Mouse (Mus musculus): ENCODE measurements around the gene Ncbp2. TPM values are rescaled to one million over a fixed set of nuclear protein-coding genes. Genes with fewer than 3 reads are reported as not detected.

Gene Ncbp2
- polyA plus RNA-seq, 1 experiment from 2014 or later = 165 TPM

GRCm38 (mm10) chr16:31910281-31910847 lies 37.9 kb upstream of the Ncbp2 start:
- 74% methylated on average over 10 of the region's 10 CpGs for WGBS
- Histone ChIP-seq H3K27ac (ENCODE audit: low read depth, low read length) (no peak overlapping the region), H3K9ac (ENCODE audit: low read length) (no peak overlapping the region), H3K36me3 (ENCODE audit: control insufficient read depth, insufficient read depth, low read length) (no peaks in the 10 kb centered on the region), H3K27me3 (ENCODE audit: control insufficient read depth, insufficient read depth, low read length) (peaks cover 2% of the 10 kb centered on the region; the same call in 1 of the 2 replicates), H3K9me3 (ENCODE audit: control insufficient read depth, low read length) (no peaks in the 10 kb centered on the region), H3K4me2 (no peak overlapping the region), H3K4me3 (ENCODE audit: low read depth, low read length) (no peak overlapping the region), H3K4me1 (ENCODE audit: control insufficient read depth, insufficient read depth, low read length) (no peaks in the 10 kb centered on the region)
- ATAC-seq (ENCODE audit: low FRiP score) (no peak), DNase-seq (ENCODE audit: low spot score, missing footprints) (no peak)

- Histone ChIP-seq H3K4me1 (ENCODE audit: control insufficient read depth, insufficient read depth, low read length) (0 out of 2 replicates have a peak, but pooled peaks cover 2% of the 10 kb centered on the region), H3K9ac (ENCODE audit: low read length) (no peak overlapping the region; the same call in 1 of the 2 replicates), H3K9me3 (ENCODE audit: control insufficient read depth, low read length) (no peaks in the 10 kb centered on the region), H3K27me3 (ENCODE audit: control insufficient read depth, insufficient read depth, low read length) (no peaks in the 10 kb centered on the region), H3K4me2 (no peak overlapping the region), H3K27ac (ENCODE audit: low read depth, low read length) (no peak overlapping the region), H3K4me3 (ENCODE audit: low read depth, low read length) (no peak overlapping the region), H3K36me3 (ENCODE audit: control insufficient read depth, insufficient read depth, low read length) (no peaks in the 10 kb centered on the region)
- DNase-seq (ENCODE audit: low spot score, missing footprints) (peak; percentile 81), ATAC-seq (ENCODE audit: low FRiP score) (no peak)
- 78% methylated on average over 11 of the region's 11 CpGs for WGBS
Measured at GRCm38 (mm10) chr16:31917776-31918175, 30.5 kb upstream of the Ncbp2 start.

GRCm38 (mm10) chr16:31918248-31918724 lies 30.0 kb upstream of the Ncbp2 start:
- Histone ChIP-seq H3K9ac (ENCODE audit: low read length) (0 out of 2 replicates have a peak overlapping the region, but pooled peaks have one; percentile 38), H3K27me3 (ENCODE audit: control insufficient read depth, insufficient read depth, low read length) (no peaks in the 10 kb centered on the region), H3K4me3 (ENCODE audit: low read depth, low read length) (no peak overlapping the region), H3K4me2 (peak overlapping the region; percentile 27; the same call in 1 of the 2 replicates), H3K4me1 (ENCODE audit: control insufficient read depth, insufficient read depth, low read length) (0 out of 2 replicates have a peak, but pooled peaks cover 2% of the 10 kb centered on the region), H3K36me3 (ENCODE audit: control insufficient read depth, insufficient read depth, low read length) (no peaks in the 10 kb centered on the region), H3K9me3 (ENCODE audit: control insufficient read depth, low read length) (no peaks in the 10 kb centered on the region), H3K27ac (ENCODE audit: low read depth, low read length) (no peak overlapping the region)
- WGBS = 5% methylated on average over 14 of the region's 14 CpGs
- DNase-seq (ENCODE audit: low spot score, missing footprints) = peak; percentile 99
- no peak for ATAC-seq (ENCODE audit: low FRiP score)

GRCm38 (mm10) chr16:31924368-31924767 lies 23.9 kb upstream of the Ncbp2 start:
- Histone ChIP-seq H3K9ac (ENCODE audit: low read length) (no peak overlapping the region), H3K36me3 (ENCODE audit: control insufficient read depth, insufficient read depth, low read length) (no peaks in the 10 kb centered on the region), H3K4me3 (ENCODE audit: low read depth, low read length) (no peak overlapping the region), H3K4me1 (ENCODE audit: control insufficient read depth, insufficient read depth, low read length) (no peaks in the 10 kb centered on the region), H3K4me2 (no peak overlapping the region), H3K9me3 (ENCODE audit: control insufficient read depth, low read length) (no peaks in the 10 kb centered on the region), H3K27ac (ENCODE audit: low read depth, low read length) (no peak overlapping the region), H3K27me3 (ENCODE audit: control insufficient read depth, insufficient read depth, low read length) (no peaks in the 10 kb centered on the region)
- 86% methylated on average over 6 of the region's 6 CpGs for WGBS
- DNase-seq (ENCODE audit: low spot score, missing footprints) (peak; percentile 44), ATAC-seq (ENCODE audit: low FRiP score) (no peak)

GRCm38 (mm10) chr16:31926091-31926490 lies 22.2 kb upstream of the Ncbp2 start:
- WGBS = 81% methylated on average over 6 of the region's 6 CpGs

GRCm38 (mm10) chr16:31926547-31927182 lies 21.6 kb upstream of the Ncbp2 start:
- no peaks in the 10 kb centered on the region; the same call in 1 of the 2 replicates for H3K4me1 ChIP-seq (ENCODE audit: control insufficient read depth, insufficient read depth, low read length)
- no peaks in the 10 kb centered on the region for H3K27me3 ChIP-seq (ENCODE audit: control insufficient read depth, insufficient read depth, low read length)
- no peak overlapping the region for H3K27ac ChIP-seq (ENCODE audit: low read depth, low read length)
- no peak overlapping the region for H3K4me3 ChIP-seq (ENCODE audit: low read depth, low read length)
- H3K36me3 ChIP-seq (ENCODE audit: control insufficient read depth, insufficient read depth, low read length) = no peaks in the 10 kb centered on the region
- H3K4me2 ChIP-seq = no peak overlapping the region
- DNase-seq (ENCODE audit: low spot score, missing footprints) (peak; percentile 62), ATAC-seq (ENCODE audit: low FRiP score) (no peak)
- H3K9me3 ChIP-seq (ENCODE audit: control insufficient read depth, low read length) = no peaks in the 10 kb centered on the region
- H3K9ac ChIP-seq (ENCODE audit: low read length) = no peak overlapping the region
- WGBS = 86% methylated on average over 13 of the region's 13 CpGs

More at GRCm38 (mm10) chr16:31926091-31926490, 22.2 kb upstream of the Ncbp2 start:
- H3K27me3 ChIP-seq (ENCODE audit: control insufficient read depth, insufficient read depth, low read length) = no peaks in the 10 kb centered on the region
- no peaks in the 10 kb centered on the region for H3K4me1 ChIP-seq (ENCODE audit: control insufficient read depth, insufficient read depth, low read length)
- no peak overlapping the region for H3K9ac ChIP-seq (ENCODE audit: low read length)
- no peaks in the 10 kb centered on the region for H3K9me3 ChIP-seq (ENCODE audit: control insufficient read depth, low read length)
- H3K4me3 ChIP-seq (ENCODE audit: low read depth, low read length) = no peak overlapping the region
- DNase-seq (ENCODE audit: low spot score, missing footprints) = peak; percentile 71
- no peak overlapping the region for H3K27ac ChIP-seq (ENCODE audit: low read depth, low read length)
- ATAC-seq (ENCODE audit: low FRiP score) = no peak
- H3K4me2 ChIP-seq = no peak overlapping the region
- no peaks in the 10 kb centered on the region for H3K36me3 ChIP-seq (ENCODE audit: control insufficient read depth, insufficient read depth, low read length)

- no peak for ATAC-seq (ENCODE audit: low FRiP score)
Measured at GRCm38 (mm10) chr16:31927412-31927811, 20.9 kb upstream of the Ncbp2 start.

GRCm38 (mm10) chr16:31931330-31931729 lies 17.0 kb upstream of the Ncbp2 start:
- H3K27ac ChIP-seq (ENCODE audit: low read depth, low read length) = no peak overlapping the region
- peaks cover 25% of the 10 kb centered on the region for H3K27me3 ChIP-seq (ENCODE audit: control insufficient read depth, insufficient read depth, low read length)
- WGBS = 55% methylated on average over 17 of the region's 17 CpGs

More at GRCm38 (mm10) chr16:31927412-31927811, 20.9 kb upstream of the Ncbp2 start:
- no peaks in the 10 kb centered on the region for H3K9me3 ChIP-seq (ENCODE audit: control insufficient read depth, low read length)
- H3K9ac ChIP-seq (ENCODE audit: low read length) = no peak overlapping the region
- 88% methylated on average over 5 of the region's 5 CpGs for WGBS
- no peak for DNase-seq (ENCODE audit: low spot score, missing footprints)
- H3K4me3 ChIP-seq (ENCODE audit: low read depth, low read length) = no peak overlapping the region
- no peaks in the 10 kb centered on the region for H3K27me3 ChIP-seq (ENCODE audit: control insufficient read depth, insufficient read depth, low read length)
- H3K27ac ChIP-seq (ENCODE audit: low read depth, low read length) = no peak overlapping the region
- H3K36me3 ChIP-seq (ENCODE audit: control insufficient read depth, insufficient read depth, low read length) = no peaks in the 10 kb centered on the region
- H3K4me1 ChIP-seq (ENCODE audit: control insufficient read depth, insufficient read depth, low read length) = no peaks in the 10 kb centered on the region; the same call in none of the 2 replicates
- no peak overlapping the region for H3K4me2 ChIP-seq

GRCm38 (mm10) chr16:31932255-31932654 lies 16.1 kb upstream of the Ncbp2 start:
- ATAC-seq (ENCODE audit: low FRiP score) = 0 out of 2 replicates have a peak, but pooled peaks have one; percentile 3
- H3K4me1 ChIP-seq (ENCODE audit: control insufficient read depth, insufficient read depth, low read length) = peaks cover 17% of the 10 kb centered on the region

More at GRCm38 (mm10) chr16:31931330-31931729, 17.0 kb upstream of the Ncbp2 start:
- H3K4me1 ChIP-seq (ENCODE audit: control insufficient read depth, insufficient read depth, low read length) = peaks cover 17% of the 10 kb centered on the region
- ATAC-seq (ENCODE audit: low FRiP score) (no peak), DNase-seq (ENCODE audit: low spot score, missing footprints) (peak; percentile 79)
- H3K4me2 ChIP-seq = no peak overlapping the region
- no peak overlapping the region for H3K4me3 ChIP-seq (ENCODE audit: low read depth, low read length)
- H3K9ac ChIP-seq (ENCODE audit: low read length) = no peak overlapping the region
- H3K9me3 ChIP-seq (ENCODE audit: control insufficient read depth, low read length) = no peaks in the 10 kb centered on the region
- no peaks in the 10 kb centered on the region for H3K36me3 ChIP-seq (ENCODE audit: control insufficient read depth, insufficient read depth, low read length)

More at GRCm38 (mm10) chr16:31932255-31932654, 16.1 kb upstream of the Ncbp2 start:
- no peaks in the 10 kb centered on the region for H3K36me3 ChIP-seq (ENCODE audit: control insufficient read depth, insufficient read depth, low read length)
- no peak overlapping the region for H3K4me2 ChIP-seq
- DNase-seq (ENCODE audit: low spot score, missing footprints) = peak; percentile 80
- peaks cover 25% of the 10 kb centered on the region for H3K27me3 ChIP-seq (ENCODE audit: control insufficient read depth, insufficient read depth, low read length)
- peak overlapping the region; percentile 20; the same call in 1 of the 2 replicates for H3K9ac ChIP-seq (ENCODE audit: low read length)
- H3K27ac ChIP-seq (ENCODE audit: low read depth, low read length) = no peak overlapping the region
- WGBS = 42% methylated on average over 5 of the region's 5 CpGs
- no peak overlapping the region for H3K4me3 ChIP-seq (ENCODE audit: low read depth, low read length)
- H3K9me3 ChIP-seq (ENCODE audit: control insufficient read depth, low read length) = no peaks in the 10 kb centered on the region
